Mouse (Mus musculus) mouse embryonic stem cell (cell line): Measurements from ENCODE around the gene P3h4.

ENCODE experiments used
- in situ Hi-C, 2 experiments: fragments of 300-500 bp; cut with MboI; formaldehyde crosslinking; loops; 1 replicate in 1 of 2; 3 replicates in 1 of 2; pipeline ENCODE4 v1.14.3; 2019 to 2020; ENCODE audit warnings: low sequenced_read_pairs in 2 of 2, low pct_unique_long_range_greater_than_20kb in 1 of 2, mixed read lengths in 1 of 2; ENCODE audit not compliant: unreplicated experiment in 1 of 2

Gene P3h4

DNA sequence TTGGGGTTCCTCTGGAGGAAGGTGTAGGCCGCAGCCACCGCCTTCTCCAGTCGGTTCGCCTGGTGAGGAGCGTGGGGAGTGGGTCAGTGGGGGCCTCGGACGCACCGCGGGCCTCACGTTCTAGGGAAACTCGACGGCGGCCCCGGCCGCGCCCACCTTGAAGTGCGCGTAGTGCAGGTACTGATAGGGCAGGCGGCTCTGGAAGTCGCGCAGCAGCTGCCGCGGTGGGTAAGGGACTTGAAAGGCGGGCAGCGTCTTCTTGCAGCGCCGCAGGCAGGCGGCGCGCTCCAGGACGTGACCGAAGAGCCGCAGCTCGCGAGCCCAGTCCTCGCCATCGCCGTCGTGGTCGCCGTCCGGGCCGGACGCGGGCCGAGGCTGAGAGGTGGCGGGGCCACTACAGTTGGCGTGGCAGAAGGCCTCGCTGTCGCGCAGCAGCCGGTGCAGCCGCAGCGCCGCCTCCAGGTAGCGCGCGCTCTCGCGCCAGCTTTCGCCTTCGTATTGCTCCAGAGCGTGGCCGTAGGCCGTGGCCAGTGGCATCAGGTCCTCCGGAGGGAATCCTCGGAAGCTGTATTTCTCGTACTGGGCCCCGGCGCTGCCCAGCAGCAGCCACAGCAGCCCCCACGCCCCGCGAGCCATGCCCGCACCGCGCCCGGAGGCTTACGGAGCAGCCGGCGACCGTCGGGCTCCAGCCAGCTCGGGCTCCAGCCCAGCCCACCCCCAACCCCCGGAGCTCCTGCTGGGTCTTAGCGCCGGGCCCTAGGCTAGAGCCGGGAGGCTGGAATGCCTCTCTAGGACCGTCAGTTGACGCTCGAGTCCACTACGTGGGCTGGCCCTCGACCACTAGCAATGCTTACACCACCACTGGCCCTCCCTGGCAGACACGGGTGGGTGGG is at the start of gene P3h4:
TSS of gene P3h4 (minus strand) at position 816 of the 893 bp plus-strand sequence.
- in situ Hi-C loops: no loop called here

DNA sequence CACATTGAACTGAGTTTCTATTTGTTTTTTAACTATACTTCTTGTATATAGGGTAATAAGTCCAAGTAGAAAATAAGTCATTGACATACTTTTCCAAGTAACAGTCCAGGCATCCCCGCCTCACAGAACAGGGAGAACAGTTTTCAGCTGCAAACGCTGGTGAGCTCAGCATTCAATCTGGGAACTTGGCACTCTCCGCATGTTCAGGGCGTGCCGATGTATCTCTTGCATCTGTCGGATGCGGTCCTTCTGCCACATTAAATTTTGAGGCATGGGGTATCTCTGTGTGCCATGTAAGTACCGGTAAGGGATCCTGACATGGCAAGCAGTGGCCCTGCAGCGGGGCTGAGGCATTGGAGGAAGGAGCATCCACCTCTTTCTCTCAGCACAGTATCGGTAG is 48.1 kb upstream of the P3h4 start:
- in situ Hi-C loops: no loop called here

DNA sequence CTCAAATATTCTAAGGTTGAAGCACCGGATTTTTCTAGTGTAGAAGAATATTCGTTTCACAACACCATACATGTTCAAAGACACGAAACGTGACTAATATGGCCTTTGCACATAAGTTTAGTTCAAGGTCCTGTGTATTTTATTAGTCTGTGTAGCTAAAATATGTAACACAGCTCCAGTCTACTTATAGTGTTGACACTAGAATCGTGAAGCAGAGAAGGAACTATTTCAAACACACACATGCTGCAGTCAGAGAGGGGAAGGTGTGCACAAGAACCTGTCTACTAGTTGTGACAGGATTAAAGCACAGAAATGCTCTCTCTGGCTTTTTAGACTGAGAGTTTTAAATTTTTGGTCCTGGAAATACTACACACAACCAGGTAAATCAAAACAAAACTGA is 43.1 kb upstream of the P3h4 start:
- in situ Hi-C loops: no loop called here

DNA sequence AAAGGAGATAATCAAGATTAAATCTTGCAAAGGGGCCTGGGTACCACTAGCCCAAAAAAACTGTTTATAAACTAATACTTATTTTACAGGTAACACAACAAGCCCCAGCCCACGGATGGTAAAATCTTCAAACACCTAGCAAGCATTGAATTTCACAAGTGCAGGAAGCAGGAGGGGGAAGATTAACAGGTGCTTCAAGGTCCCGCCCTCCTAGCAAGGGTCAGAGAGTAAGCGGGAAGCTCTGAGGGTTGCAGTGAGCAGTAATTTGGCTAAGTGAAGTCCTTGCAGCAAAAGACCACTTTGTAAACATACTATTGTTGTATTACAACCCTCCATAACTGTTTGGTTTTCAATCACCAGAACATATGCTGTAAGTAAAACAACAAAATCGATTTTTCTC is 42.6 kb upstream of the P3h4 start:
- in situ Hi-C loops: no loop called here

DNA sequence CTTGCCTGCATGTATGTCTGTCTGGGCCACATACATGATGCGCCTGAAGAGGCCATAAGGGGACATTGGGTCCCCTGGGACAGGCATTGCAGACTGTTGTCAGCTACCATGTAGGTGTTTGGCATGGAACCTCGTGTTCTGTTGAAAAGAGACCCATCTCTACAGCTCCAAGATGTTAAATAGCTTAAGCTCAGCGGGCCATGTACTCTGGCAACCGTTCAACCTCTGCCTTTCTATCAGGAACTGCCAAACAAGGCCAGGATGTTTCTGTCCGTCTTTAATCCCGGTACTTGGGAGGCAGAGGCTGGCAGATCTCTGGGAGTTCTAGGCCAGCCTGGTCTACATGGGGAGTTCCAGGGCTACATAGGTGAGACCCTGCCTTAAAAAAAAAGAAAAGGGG is 28.0 kb upstream of the P3h4 start:
- in situ Hi-C loops: no loop called here

DNA sequence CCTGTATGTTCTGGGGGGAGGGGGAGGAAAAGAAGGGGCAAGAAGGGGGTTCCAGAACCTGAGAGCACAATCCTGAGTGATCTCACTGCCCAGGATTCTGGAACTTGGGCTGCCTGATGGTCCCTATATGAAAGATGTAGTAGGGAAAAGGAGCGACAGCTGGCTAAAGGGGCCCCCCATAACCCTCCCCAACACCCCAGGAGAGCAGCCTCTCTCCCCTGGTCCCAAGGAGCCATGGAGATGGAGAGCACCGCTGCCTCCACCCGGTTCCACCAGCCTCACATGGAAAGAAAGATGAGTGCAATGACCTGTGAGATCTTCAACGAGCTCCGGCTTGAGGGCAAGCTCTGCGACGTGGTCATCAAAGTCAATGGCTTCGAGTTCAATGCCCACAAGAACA is 27.2 kb upstream of the P3h4 start, which contains the start of the genes Nt5c3b and Klhl10:
TSS of gene Nt5c3b (minus strand) at position 12 of the 400 bp plus-strand sequence.
TSS of gene Klhl10 (plus strand) at position 121 of the 400 bp plus-strand sequence.
- in situ Hi-C loops: no loop called here

DNA sequence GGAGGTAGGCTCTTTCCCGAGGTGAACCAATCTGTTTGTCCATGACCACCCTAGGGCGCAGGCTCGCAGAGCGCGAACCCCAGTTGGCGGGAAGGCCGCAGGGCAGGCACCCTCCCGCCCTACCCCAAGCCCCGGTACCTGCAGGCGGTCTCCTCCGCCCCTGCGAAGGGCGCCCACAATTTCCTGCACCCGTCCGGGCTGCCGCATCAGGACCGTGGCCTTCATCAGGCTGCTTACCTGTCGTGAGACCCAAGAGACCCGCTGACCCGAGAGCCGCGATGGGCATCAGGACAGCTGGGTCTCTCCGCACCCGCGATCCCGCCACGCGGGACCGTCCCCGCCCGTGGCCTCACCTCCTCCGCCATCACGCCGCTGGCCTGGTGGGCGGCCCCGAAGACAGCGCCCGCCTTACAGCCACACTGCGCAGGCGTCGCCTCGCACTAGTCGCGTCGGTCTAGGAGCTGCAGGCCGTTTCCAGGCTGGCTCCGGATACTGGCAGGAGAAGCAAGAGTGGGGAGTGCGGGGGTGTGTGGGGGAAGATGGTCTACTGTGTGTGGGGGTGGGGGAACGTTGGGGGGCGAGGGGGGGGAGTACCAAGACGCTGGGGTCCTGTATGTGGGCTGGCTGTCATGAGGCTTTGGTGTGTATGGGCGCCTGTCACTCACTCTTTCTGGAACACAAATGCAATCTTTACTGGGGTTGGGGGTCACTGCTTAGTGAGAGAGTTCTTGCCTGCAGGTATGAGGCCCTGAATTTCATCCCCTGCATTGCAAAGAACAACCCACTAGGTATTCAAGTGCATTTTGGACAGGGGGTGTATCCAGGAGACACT is 26.3 kb upstream of the P3h4 start:
- in situ Hi-C loops: no loop called here

DNA sequence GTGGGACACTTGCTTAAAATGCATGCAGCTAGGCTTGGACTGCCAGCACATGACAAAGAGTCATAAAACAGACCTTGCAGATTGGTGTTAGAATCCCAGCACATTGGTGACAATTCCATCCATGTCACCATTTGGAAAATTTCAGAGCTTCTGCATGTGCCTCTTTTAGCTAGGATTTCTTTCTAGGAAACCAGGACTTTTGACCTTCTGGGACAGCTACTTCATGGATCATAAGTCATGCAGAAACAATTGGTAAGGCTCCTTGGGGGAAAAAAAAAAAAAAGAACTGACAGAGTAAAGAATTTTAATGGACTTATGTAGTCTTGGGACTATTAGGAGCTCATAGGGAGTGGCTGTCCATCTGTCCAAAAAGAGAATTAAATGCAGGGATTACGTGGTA is 23.3 kb upstream of the P3h4 start:
- in situ Hi-C loops: no loop called here

DNA sequence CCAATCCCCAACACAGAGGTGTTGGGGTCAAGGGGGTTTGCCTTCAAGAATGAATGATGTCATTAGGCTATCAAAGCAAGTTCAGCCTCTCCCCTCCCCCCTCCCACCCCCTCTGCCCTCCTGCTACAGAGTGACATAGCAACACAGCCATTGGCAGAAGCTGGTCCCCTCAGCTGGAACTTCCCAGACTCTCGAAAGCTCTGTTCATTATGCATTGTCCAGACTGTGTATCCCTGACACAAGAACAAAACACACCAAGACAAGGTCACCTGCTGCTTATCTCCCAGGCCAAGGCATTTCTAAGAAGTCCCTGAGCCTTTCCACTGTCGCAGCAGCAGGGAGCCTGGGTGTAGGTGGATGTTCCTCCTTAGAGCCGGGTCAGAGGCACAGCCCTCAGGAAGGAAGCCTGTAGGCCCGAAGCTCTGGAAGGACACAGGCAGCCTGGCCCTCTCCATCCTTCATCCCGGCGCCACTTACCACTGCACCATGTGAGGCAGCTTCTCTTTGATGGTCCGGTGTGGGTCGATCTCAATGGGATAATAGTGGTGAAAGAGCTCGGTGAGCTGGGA is 21.1 kb upstream of the P3h4 start:
- in situ Hi-C loops: no loop called here

DNA sequence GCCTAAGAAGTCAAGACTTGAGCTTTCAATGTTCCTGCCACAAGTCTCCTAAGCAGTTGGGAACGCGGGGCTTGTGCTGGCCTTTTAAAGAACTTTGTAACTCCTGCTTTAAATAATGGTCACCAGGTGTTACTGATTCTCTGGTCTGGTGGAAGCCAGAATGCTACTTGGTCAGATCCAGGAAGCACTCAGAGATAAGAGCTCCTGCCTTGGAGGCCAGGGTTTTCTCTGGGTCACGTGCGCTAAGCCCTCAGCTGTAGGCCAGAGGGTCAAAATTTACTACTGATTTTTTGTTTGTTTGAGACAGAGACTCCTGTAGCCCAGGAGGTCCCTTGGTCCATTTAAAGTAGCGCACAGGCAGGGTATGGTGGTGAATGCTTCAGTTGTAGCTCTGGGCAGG is 17.4 kb upstream of the P3h4 start:
- in situ Hi-C loops: no loop called here

DNA sequence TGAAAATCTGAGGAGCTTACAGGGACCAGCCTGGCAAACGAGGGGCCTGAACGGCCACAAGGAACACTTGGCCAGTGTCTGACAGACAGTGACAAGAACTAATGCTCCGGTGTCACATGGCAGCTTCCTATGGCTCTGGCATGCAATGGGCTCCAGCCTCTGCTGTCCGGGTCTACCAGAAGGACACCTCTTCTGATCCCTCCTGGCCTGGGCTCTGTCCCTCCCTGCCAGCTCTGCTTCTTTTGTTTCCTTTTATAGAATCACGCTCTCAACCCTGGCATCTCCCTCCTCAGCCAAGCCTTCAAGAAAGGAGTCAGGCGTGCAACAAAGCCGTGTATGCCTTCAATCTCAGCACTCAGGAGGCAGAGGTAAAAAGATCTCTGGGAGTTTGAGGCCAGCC is 15.4 kb upstream of the P3h4 start:
- in situ Hi-C loops: no loop called here

DNA sequence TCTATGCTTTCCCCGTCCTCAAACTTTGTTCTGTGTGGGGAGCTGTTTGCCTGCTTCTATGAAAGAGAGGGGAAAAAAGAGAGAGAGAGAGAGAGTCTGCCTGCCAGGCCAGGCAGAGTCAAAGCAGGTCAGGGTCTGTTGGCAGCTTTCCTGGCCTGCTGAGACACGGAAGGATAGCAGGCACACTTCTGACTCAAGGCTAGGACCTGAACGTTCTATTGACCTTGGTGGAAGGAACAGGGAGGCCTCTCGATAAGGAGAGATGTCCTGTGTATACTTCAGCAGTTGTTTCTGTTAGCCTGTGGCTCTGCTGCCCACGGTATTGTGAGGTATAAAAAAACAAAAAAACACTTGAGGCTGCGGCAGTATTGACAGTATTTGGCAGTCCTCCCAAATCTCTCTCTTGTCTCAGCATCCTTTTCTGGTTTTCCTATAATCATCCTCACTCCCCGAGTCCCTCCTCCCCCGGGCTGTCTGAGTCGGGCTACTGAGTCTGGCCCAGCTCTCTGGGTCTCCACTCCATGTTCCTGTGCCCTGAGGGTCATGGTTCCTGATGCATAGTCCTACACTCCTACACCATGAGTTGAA is 14.1 kb upstream of the P3h4 start:
- in situ Hi-C loops: loop anchor here in 1 of 2 experiments (10.0 kb wide), 1 partner anchor 266 kb away; the partner anchor contains the start of gene Zfp385c

DNA sequence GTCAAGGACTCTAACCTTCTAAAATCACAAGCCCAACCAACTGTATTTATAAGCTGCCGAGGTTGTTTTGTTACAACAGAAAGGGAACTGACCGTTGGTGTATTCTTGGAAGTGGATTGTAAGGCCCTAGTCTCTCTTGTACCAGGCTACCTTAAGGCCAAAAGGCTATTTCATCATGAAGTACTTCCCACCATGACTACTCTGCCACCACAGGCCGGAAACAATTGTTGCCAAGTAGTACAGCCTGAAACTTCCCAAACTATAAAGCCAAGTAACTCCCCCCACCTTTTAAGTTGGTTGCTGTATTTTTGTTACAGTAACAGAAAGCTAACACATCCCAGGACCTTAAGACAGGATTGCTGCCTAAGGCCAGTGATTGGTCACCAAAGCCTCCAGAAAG is 12.2 kb upstream of the P3h4 start:
- in situ Hi-C loops: loop anchor here in 1 of 2 experiments (10.0 kb wide), 1 partner anchor 268 kb away; the partner anchor contains the start of gene Zfp385c

DNA sequence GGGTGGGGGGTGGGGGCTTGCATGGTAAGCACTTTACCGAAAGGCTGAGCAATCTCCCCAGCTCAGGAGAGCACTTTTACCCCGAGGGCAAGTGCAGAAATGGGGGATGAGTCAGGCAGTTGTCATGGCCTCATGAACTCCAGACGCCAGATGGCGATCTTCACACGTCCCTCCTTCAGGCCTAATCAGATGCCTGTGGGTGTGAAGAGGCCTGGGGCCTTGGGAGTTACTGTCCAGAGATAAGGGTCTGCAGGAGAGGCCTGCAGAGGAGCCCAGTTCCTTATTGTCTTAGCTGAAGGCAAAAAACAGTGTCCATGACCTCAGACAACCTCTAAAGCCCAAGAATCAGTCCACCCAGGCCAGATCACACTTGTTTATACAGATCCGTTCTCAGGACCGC is 11.2 kb upstream of the P3h4 start:
- in situ Hi-C loops: loop anchor here in 1 of 2 experiments (10.0 kb wide), 1 partner anchor 269 kb away; the partner anchor contains the start of gene Zfp385c

DNA sequence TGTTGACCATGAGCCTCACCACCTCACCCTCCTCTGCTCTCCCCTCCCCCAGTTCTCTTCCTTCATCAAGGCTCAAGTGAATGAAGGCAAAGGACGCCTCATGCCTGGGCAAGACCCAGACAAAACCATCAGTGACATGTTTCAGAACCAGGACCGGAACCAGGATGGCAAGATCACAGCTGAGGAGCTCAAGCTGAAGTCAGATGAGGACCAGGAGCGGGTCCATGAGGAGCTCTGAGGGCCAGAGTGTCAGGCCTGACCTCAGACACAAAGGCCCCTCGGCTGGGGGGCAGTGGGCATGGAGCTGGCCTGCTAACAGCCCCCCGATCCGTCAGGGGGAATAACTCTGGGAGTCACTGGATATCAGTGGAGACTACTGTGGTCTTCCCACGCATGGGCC is 9.2 kb upstream of the P3h4 start:
- in situ Hi-C loops: loop anchor here (5.0 to 10.0 kb wide), 2 partner anchors 271 to 273 kb away; partner anchors contain the start of gene Zfp385c (in 1 of the 2)

DNA sequence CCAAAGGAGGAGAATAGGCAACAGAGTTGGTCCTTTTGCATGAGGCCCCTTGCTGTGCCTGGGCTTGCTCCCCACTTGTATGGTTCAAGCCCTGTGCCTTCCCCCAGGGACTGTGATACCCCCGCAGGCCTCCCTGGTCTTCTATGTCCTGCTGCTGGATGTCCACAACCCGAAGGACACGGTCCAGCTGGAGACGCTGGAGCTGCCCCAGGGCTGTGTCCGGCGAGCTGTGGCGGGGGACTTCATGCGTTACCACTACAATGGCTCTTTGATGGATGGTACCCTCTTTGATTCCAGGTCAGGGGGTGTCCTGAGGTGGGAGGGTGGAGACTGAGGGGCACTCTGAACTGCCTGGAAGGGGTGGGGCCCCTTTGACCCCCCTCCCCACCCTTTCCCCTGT is 6.9 kb upstream of the P3h4 start:
- in situ Hi-C loops: loop anchor here (5.0 to 10.0 kb wide), 2 partner anchors 273 to 276 kb away; partner anchors contain the start of gene Zfp385c (in 1 of the 2)

DNA sequence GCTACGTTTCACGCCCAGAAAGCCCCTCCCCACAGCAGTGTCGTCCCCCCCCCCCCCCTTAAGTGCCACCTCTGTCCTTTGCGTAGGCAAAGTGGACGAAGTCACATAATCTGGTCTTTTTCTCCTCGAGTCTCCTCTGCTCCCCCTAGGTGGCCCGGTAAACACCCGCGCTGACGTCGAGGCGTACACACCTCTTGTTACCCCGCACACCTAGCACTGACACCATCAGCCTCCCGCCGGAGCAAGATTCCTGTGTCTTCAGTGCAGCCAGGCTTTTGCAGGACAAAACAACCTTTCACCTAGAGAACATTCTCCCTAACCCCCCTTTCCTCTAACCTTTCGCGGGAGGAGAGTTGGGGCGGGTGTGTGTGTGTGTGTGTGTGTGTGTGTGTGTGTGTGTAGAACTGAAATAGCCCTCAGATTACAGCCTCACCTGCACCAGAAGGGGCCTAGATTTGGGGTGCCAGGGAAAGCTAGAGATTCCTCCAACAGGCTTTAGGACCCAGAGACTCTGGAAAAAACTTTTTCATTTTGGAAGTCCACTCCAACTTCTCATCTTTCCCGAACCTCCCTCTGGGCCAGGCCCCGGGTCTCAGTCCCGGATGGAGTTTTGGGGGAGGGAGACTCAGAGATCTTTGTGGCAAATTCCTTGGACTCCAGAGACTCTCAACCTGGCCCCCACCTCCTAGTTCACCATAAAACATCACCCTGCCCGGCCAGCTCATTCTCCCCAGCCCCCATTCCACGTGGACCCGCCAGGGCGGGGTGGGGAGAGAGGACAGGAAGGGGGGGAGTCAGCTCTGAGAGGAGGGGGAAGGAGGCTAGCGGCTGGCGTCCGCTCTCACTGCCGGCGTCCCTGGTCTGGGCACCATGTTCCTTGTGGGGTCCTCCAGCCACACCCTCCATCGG is 532 bp upstream of the P3h4 start, which contains the start of gene Fkbp10:
TSS of gene Fkbp10 (plus strand) at position 784 of the 909 bp plus-strand sequence.
- in situ Hi-C loops: no loop called here
